Mouse (Mus musculus) T-helper 2 cell (primary cell): ENCODE results near the gene Rptor.

ENCODE experiments used
- in situ Hi-C: fragments of 300-600 bp; cut with MboI, MseI; formaldehyde crosslinking; loops from one replicate; pipeline ENCODE4 v1.15.1; 2025; ENCODE audit warnings: high pct_unique_total_duplicates

Rptor gene

DNA sequence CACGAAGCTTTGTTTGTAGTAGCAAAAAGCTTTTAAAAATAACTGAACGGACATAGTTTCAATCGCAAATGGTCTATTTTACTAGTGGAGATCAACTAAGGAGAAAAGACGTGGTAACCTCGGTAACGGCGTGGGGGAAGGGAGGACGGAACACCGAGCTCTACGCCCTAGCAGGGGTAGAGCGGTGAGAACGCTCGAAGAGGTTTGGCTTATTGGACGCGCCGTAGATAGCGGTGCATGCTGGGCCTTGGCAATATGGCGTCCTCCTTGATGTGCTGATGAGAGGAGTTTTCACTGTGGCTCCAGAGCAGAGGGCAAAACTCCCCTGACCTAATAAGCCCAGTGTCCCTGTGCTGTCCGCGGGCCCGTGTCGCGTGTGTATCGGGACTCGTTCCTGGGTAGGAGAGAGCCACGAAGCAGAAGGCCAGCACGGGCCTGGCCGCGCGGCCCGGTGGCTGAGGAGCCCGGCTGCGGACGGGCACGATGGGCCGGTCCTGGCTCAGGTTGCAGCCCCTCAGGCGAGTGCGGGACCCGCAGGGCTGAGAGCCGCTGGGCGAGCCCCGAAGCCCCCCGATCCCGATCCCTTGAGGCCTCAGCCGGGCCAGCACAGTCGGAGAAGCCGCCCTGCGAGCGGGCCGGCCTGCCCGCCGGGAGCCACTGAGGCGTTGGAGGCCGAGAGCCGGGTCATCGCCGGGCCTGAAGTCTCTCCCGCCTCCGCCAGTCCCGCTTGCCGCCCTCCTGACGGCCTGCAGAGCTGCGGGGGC lies at the start of gene Rptor:
Rptor (plus strand) TSS at position 143 of the 764 bp plus-strand sequence.
- in situ Hi-C loops: no loop called here

- in situ Hi-C loops: no loop called here
Observed at GRCm38 (mm10) chr11:119554706-119555105, 48.0 kb upstream of the Rptor start.

- in situ Hi-C loops: no loop called here
Observed at GRCm38 (mm10) chr11:119555170-119555569, 47.5 kb upstream of the Rptor start.

DNA sequence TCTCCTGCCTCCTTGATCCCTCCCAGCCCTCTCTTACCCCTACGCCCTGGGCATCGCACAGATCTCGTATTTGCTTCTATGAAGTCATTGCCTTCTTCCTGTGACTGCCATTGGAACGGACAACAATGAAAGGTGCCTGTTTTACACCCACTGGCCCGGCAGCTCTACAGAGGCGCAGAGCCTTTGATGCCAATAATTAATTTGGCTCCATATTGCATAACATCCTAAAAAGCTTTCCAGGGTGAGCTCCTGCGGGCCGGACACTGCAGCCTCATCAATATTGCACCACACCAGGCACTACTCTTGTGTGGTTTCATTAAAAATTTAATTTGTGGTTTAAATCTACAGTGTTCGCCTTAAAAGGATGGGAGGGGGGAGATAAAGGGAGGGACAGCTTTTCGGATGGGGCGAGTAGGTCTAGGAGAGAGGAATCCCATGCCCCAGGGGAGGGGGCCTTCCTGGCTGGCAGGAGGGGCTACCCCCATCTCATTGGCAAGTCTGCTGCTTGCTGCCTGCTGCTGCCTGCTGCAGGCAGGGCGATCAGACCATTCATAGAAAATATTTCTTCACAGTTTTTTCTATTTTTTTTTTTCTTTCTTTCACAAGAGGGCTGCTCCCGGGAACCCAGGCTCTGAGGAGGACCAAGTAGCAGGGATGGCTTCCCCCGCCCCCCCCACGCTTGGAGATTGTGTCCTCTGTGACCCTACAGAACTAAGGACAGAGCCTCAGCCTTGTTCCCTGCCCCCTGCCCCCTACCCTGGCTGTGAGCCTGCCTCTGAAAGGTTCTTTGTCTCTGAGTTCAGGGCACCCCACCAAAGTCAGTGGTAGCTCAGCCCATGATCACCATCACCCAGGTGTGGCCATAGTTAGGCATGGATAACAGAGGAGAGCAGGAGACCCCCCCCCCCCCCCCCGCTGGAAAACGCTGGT lies 44.5 kb upstream of the Rptor start:
- in situ Hi-C loops: no loop called here

DNA sequence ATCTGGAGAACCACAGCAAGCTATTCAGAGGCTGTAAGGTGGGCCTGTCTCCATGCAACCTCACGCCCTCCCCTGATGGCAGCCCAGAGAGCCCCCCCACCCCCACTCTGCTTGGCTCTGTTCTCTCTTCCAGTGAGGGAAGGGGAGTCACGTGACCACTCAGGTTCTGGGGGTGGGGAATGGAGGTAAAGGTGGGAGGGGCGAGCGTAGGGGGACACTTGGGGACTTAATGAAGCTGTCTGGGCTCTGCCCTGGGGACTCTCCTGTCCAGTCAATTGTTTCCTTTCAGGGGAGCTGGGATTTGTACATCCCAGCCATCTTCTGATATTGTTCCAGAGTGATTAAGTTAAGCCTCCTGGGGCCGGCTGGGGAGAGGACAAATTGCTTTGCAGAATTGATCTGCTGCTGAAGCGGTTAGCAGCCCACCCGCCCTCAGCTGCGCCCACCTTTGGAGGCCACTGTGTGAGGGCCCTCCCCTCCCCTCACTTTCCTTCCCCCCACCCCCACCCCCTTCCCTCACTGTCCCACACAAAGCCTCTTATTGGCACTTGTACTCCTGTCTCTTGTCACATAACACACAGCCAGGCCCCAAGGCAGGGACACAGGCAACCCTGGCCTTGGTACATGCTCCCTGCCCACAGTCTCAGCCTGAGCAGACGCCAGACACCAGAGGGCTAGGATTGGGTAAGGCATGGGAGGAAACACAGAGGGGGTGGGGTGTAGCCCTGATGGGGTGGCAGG lies 43.7 kb upstream of the Rptor start:
- in situ Hi-C loops: no loop called here

DNA sequence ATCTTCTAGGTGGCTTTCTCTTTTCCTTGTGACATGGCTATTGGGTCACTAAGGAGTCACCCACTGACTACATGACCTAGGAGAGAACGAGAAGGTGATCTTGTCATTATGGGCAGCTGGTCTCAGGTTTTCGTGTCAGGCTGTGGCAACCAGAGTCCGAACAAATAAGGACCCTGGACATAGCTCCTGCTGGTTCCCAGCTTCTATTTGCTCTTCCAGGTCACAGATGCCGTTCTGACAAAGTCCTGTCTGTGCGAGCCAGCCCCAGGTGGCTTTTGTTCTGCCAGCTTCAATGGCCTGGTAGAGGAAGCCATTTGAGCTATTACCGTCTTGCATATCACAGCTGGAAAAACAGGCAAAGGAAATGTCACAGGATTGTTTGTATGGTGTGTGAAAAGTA lies 40.4 kb upstream of the Rptor start:
- in situ Hi-C loops: no loop called here

GRCm38 (mm10) chr11:119563166-119563565 lies 39.5 kb upstream of the Rptor start:
- in situ Hi-C loops: no loop called here

GRCm38 (mm10) chr11:119564383-119564782 lies 38.3 kb upstream of the Rptor start:
- in situ Hi-C loops: no loop called here

DNA sequence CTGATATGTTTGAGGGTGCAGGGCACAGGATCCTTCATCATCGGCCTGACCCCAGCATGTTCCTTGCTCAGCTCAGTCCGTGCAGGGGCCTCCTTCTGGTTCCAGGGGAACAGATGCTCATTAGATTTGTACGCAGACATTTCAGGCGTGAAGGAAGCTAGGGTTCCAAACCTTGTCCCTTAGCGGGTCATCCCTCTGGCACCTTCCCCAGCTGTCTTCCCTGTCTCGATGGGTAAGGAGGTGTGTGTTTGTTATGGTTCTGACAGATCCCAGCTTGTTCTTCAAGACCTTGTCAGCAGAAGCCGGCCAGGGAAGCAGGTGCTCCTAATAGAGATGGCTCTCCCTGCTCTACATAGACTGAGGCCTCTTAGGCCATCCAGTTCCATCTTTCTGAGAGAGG lies 37.7 kb upstream of the Rptor start:
- in situ Hi-C loops: no loop called here

DNA sequence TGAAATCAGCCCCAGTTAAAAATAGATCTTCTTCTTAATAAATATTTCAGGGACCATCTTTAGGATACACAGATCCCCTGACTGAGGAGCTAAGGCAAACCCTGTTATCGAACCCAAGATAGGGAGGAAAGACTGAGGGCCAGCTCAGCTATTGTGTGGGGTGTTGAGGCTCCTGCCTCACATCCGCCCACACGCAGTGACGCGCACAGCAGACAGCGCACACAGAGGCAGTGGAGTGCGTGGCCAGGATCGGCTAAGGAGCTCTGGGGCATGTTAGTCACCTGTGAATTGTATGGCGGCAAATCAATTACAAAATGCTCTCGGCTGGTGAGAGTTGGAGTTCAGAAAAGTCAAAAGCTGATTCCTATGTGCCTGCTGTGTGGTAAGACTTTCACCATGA lies 37.0 kb upstream of the Rptor start:
- in situ Hi-C loops: no loop called here

DNA sequence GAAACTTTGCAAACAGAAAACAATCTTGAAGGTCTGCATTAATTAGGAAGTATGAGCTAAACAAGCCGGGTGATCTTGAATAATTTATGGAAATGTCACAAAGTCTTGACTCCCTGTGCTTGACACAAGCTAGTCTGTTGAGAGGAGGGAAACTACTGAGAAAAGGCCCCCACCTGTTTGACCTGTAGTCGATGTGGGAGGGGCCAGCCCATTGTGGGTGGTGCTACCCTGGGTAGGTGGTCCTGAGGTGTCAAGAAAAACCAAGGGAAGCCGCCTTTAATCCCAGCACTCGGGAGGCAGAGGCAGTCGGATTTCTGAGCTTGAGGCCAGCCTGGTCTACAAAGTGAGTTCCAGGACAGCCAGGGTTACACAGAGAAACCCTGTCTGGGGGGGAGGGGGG lies 36.5 kb upstream of the Rptor start:
- in situ Hi-C loops: no loop called here

- in situ Hi-C loops: no loop called here
Observed at GRCm38 (mm10) chr11:119572316-119573010, 30.2 kb upstream of the Rptor start.

DNA sequence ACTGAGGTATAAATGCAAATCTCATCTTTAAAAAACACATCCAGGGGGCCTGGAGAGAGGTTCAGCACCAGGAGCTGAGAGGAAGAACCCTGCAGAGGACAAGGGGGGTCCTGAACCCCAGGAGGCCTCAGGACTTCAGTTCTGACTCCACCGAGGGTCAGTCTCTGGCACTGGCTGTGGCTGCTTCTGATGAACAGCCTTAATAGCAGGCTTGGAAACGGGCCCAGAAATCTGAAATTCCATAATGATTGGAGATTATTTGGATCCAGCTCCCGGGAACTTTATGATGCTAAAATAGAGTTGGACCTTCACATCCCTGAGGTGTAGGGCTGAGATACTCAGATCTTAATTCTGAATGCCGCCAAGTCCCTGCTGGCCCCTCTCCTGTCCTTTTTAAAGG lies 25.9 kb upstream of the Rptor start:
- in situ Hi-C loops: no loop called here

GRCm38 (mm10) chr11:119577721-119578120 lies 25.0 kb upstream of the Rptor start:
- in situ Hi-C loops: no loop called here

DNA sequence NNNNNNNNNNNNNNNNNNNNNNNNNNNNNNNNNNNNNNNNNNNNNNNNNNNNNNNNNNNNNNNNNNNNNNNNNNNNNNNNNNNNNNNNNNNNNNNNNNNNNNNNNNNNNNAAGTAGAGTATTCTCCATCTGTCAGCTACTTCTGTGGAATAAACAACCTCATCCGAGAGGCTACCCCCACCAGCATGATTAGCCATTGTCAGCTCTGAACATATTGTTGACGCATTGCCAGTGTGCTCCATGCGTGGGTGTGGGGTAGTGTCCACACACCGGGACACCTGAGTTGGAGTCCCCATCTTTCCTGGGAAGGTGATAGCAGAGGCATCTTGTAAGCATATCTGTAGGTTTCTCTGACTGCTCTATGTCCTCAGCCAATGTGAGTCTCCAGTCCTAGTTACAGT lies 16.2 kb upstream of the Rptor start:
- in situ Hi-C loops: no loop called here

- in situ Hi-C loops: no loop called here
Observed at GRCm38 (mm10) chr11:119587112-119587511, 15.6 kb upstream of the Rptor start.

GRCm38 (mm10) chr11:119589242-119589641 lies 13.5 kb upstream of the Rptor start:
- in situ Hi-C loops: no loop called here

DNA sequence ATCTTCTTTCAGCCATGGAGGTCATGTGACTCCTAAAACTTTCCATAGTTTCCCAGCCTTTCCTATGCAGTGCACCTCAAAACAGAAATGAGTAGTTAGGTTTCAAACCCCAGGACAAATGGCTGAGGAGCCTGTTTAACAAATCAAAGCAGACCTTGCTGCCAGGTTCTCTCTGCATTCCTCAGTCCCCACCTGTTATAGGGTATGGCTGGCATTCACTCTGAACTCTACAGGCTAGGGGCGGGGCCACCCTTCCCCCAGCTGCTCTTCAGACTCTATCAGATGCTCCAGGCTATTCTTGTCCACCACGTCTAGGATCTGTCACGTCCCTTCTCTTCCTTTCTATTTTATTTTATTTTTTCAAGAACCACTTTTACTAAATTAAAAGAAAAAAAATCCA lies 8.7 kb upstream of the Rptor start:
- in situ Hi-C loops: no loop called here

DNA sequence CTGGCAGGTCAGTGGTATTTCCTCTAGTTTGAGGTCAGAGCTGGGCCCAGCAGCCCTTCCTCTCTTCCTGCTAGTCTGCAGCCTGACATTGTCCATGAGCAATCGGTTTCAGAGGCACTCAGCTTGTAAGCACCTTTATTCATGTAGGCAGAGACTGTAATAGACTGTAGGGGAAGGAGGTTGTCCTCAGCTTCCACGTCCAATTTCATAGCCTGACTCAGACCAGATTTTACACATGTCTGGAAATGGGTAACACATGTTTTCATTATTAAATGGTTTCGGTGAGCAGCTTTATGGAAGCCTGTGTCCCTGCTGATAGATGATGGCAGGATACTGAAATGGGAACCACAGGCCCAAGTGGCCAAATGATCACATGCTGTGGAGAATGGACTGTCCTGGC lies 3.8 kb upstream of the Rptor start:
- in situ Hi-C loops: no loop called here

DNA sequence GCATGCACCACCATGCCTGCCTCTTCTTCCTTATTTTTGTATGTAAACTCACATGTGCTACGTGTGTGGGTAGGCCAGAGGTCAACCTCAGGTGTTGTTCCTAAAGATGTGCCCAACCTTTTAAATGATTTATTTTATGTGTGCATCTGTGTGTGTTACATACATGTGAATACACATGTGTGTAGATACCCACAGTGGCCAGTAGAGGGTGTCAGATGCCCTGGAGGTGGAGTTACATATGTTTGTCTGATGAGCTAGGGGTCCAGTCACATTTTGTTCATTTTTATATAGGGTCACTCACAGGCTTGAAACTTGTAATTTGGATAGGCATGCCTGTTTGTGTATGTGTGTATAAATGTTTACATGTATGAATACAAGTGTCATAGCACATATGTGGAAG lies 2.4 kb upstream of the Rptor start:
- in situ Hi-C loops: no loop called here

DNA sequence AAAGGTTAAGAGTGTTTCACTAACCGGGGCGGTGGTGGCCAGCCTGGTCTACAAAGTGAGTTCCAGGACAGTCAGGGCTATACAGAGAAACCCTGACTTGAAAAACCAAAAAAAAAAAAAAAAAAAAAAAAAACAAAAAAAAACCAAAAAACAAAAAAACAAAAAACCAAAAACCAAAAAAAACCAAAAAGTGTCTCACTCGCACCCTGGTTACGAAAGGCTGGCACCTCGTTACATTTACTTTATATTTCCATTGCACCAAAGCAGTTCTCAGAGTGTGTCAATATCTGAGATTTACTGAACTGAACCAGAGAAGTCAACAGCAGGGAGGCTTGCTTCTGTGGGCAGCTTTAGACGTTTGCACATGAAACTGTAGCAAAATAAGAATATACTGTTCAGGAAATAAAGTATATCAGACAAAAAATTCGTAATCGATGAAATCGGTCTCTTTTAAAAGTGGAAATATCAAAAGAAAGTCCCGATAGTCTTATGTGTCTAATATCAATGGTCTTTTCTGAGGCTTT lies 466 bp upstream of the Rptor start:
- in situ Hi-C loops: no loop called here
